Mouse (Mus musculus) Patski (cell line): ENCODE measurements around the gene Gbgt1. TPM values are rescaled to one million over a fixed set of nuclear protein-coding genes. Genes with fewer than 3 reads are reported as not detected.
"Not testable (repeated sequence)": the region's sequence is repeated elsewhere in the genome, so short reads cannot be mapped to it uniquely, and the experiment has no call there.

Source experiments
- ATAC-seq: fragments of 100-300 bp; one replicate; pipeline ENCODE4 v1.8.0; 2021
- CTCF ChIA-PET: fragments of 350-600 bp; sonication (Branson Sonifier 250); formaldehyde crosslinking; loops from one replicate; lab custom pipeline; 2022; ENCODE audit warnings: inconsistent platforms; lab: Charles Lee
- POLR2A ChIA-PET: fragments of 350-600 bp; sonication (Branson Sonifier 250); formaldehyde crosslinking; loops from one replicate; lab custom pipeline; 2022; ENCODE audit warnings: antibody characterized with exemption, inconsistent platforms; lab: Charles Lee
- DNase-seq: peaks from one replicate; pipeline ENCODE4 v3.0.0-alpha.2; 2011; ENCODE audit warnings: low read depth, low spot score
- H3K27me3 ChIP-seq: fragments of 371-371 bp; one replicate; pipeline ENCODE4 v1.5.1; 2021
- CTCF ChIP-seq: fragments of 100-300 bp; IDR thresholded peaks from one replicate; pipeline ENCODE4 v1.5.1; 2021
- in situ Hi-C: fragments of 300-500 bp; cut with MboI; formaldehyde crosslinking; loops from 3 replicates; pipeline ENCODE4 v1.11.1; 2018; ENCODE audit warnings: low pct_unique_long_range_greater_than_20kb, mixed read lengths
- polyA plus RNA-seq: library from polyadenylated mRNA; unstranded; gene quantifications from one replicate; pipeline ENCODE4 v1.2.3, GENCODE M21; 2021

The Gbgt1 gene
- polyA plus RNA-seq, 1 experiment from 2014 or later, result not detected

GRCm38 (mm10) chr2:28469461-28469860 lies 27.2 kb upstream of the Gbgt1 start:
- peaks cover 8% of the 10 kb centered on the region for H3K27me3 ChIP-seq
- ChIA-PET CTCF (no interaction called here), POLR2A (no interaction called here)
- ATAC-seq (no peak), DNase-seq (no peak)
- TF ChIP-seq CTCF, result no peak
- in situ Hi-C loops, result no loop called here

DNA sequence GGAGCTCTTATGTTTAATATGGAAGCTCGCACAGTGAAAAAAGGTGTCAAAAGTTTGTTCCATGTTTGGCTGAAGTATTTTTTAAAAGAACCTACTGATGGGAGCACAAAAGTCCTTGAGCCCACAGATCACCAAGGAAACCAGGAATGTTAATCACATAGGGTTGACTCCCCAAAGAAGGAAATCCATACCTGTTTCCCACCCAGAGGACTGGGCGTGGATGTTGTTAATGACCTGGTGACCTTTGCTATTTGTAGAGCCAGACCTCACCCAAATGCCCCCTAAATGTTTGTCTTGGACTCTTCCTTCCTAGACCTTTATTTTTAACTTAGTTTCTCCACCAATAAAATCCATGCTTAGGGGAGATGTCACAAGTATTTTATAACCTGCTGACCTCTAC lies 26.1 kb upstream of the Gbgt1 start:
- no peak for ATAC-seq
- DNase-seq, result no peak
- H3K27me3 ChIP-seq, result peaks cover 8% of the 10 kb centered on the region
- in situ Hi-C loops, result no loop called here
- ChIA-PET POLR2A (no interaction called here), CTCF (no interaction called here)
- TF ChIP-seq CTCF, result no peak

GRCm38 (mm10) chr2:28472011-28472410 lies 24.7 kb upstream of the Gbgt1 start:
- CTCF ChIA-PET, DNase-seq, H3K27me3 ChIP-seq, ATAC-seq, in situ Hi-C loops: not testable (repeated sequence)
- POLR2A ChIA-PET, result interaction anchor here (0.6 kb wide), 1 partner anchor 251 kb away, joined by 3 read pairs; no protein-coding TSS in a partner anchor

GRCm38 (mm10) chr2:28477993-28478392 lies 18.7 kb upstream of the Gbgt1 start:
- POLR2A ChIA-PET, result interaction anchor here (0.7 kb wide), 1 partner anchor 159 kb away, joined by 4 read pairs; no protein-coding TSS in a partner anchor
- CTCF ChIA-PET, ATAC-seq, in situ Hi-C loops, DNase-seq: not testable (repeated sequence)
- peaks cover 11% of the 10 kb centered on the region for H3K27me3 ChIP-seq

GRCm38 (mm10) chr2:28479208-28480204 lies 17.2 kb upstream of the Gbgt1 start:
- POLR2A ChIA-PET, result interaction anchor here (0.6 kb wide), 1 partner anchor 173 kb away, joined by 7 read pairs; no protein-coding TSS in a partner anchor
- no peak for DNase-seq
- in situ Hi-C loops, result no loop called here
- TF ChIP-seq CTCF, result no peak
- CTCF ChIA-PET, result interaction anchor here (1.4 kb wide), 1 partner anchor 33 kb away, joined by 3 read pairs; the partner anchor contains the start of gene Ralgds
- H3K27me3 ChIP-seq, result peaks cover 3% of the 10 kb centered on the region
- no peak for ATAC-seq

DNA sequence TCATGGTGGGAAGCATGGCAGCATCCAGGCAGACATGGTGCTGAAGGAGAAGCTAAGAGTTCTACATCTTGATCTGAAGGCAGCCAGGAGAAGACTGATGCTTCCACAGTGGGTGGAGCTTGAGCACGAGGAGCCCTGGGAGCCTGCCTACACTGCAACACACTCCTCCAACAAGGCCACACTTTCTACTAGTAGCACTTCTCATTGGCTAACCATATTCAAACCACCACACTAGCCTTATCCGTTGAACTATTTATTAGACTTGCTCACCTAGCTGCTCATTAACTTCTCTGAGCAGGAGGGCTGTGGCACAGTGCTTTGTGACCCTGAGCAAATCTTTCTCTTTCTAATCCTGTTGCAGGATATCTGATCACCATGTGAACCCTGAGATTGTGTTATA lies 12.8 kb upstream of the Gbgt1 start:
- DNase-seq, result no peak
- no peak for TF ChIP-seq CTCF
- ChIA-PET POLR2A (no interaction called here), CTCF (interaction anchor here (0.9 kb wide), 1 partner anchor 25 kb away, joined by 3 read pairs; no protein-coding TSS in a partner anchor)
- ATAC-seq, result no peak
- H3K27me3 ChIP-seq, result peaks cover 3% of the 10 kb centered on the region
- in situ Hi-C loops, result no loop called here

GRCm38 (mm10) chr2:28494521-28494920 lies 2.2 kb upstream of the Gbgt1 start:
- POLR2A ChIA-PET, result no interaction called here
- DNase-seq, result peak; percentile 34
- in situ Hi-C loops, result no loop called here

DNA sequence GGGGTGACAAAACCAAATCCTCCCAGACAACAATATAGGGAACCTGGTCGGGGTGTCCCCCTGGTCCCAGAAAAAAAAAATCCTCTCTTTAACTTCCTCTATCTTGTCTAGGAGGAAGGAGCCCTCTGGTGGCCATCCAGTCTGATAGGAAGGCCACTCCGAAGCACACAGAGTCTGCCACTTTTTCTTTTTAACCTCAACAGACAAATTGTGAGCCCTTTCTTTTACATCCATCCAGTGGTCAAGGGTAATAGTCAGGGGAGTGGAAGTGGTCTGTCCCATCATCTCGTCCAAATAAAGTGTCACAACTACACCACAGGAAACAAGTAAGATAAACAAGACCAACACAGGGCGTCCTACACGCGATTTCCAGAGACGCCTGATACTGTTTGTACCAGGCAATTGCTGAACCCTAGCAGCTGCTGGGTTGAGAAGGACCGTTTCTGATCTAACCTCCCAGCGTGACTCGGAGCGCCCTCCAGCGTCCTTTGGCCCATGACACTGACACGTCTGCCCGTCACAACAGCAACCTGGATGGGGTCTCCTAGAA lies 1.4 kb upstream of the Gbgt1 start:
- no peak for DNase-seq
- POLR2A ChIA-PET, result no interaction called here
- ATAC-seq, result no peak

More at GRCm38 (mm10) chr2:28494521-28494920, 2.2 kb upstream of the Gbgt1 start:
- no peaks in the 10 kb centered on the region for H3K27me3 ChIP-seq
- ATAC-seq, result no peak
- no peak for TF ChIP-seq CTCF
- CTCF ChIA-PET, result no interaction called here

DNA sequence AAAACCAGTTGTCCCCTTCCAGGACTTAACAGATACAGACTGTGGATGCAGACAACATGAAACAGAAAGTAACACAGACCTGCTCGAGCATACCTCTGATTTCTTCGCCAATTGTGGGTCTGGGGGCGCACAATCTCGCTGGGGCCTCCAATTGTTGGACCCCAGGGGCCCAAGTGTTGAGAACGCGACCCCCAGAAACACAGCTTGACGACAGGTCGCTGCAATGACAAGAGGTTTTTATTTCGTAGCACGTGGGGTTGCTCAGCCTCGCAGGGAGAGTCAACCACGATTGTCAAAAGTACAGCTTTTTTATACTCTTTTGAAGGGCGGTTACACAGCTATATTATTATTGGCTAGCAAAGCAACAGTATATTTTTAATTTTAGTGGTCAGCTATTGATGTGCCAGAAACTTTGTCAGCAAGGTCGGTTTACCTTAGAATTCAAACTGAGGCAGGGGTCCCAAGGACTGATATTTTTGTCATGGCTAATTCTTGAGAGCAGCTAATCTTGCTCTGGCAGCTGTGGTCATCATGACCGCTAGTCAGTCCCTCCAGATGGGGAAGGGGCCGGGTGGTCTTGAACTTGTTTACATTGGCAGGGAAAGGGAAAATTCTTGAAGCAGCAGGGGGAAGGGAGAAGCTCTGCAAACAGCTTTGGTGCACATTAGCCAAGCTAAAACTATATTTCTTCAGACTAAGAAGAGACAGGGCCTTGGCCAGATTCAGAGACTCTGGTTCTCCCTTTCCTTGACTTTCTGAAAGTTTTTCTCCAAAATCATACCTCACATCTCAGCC lies 693 bp upstream of the Gbgt1 start:
- ChIA-PET POLR2A (no interaction called here), CTCF (interaction anchor here (1.2 to 1.3 kb wide), 2 partner anchors 17 to 52 kb away, joined by 3 read pairs; partner anchors contain the start of gene Ralgds)
- ATAC-seq (no peak), DNase-seq (no peak)
- H3K27me3 ChIP-seq, result no peaks in the 10 kb centered on the region
- no peak for TF ChIP-seq CTCF
- in situ Hi-C loops, result no loop called here

More for the DNA sequence above, 1.4 kb upstream of the Gbgt1 start:
- CTCF ChIA-PET, result interaction anchor here (1.3 kb wide), 1 partner anchor 53 kb away, joined by 3 read pairs; no protein-coding TSS in a partner anchor
- no peaks in the 10 kb centered on the region for H3K27me3 ChIP-seq
- peak; percentile 65 for TF ChIP-seq CTCF
- in situ Hi-C loops, result no loop called here

- ChIA-PET CTCF (no interaction called here), POLR2A (no interaction called here)
- H3K27me3 ChIP-seq, result no peaks in the 10 kb centered on the region
- no peak for TF ChIP-seq CTCF
- ATAC-seq (no peak), DNase-seq (no peak)
- in situ Hi-C loops, result no loop called here
These were observed 870 bp downstream of the Gbgt1 start for GRCm38 (mm10) chr2:28497561-28497960.
